Mouse (Mus musculus) thymus, adult 2 months (tissue): ENCODE results near the gene Agmo.

ENCODE experiments used
- CTCF ChIP-seq: fragments of 200-500 bp; IDR thresholded peaks from 2 replicates; pipeline ENCODE4 v1.5.1; 2012; ENCODE audit warnings: mild to moderate bottlenecking, control low read depth, low read length, moderate library complexity, borderline replicate concordance; ENCODE audit not compliant: control insufficient read depth, poor library complexity, insufficient read depth; ENCODE audit errors: extremely low read depth
- POLR2A ChIP-seq: fragments of 200-500 bp; IDR thresholded peaks from 2 replicates; pipeline ENCODE4 v1.6.1; 2012; ENCODE audit warnings: mild to moderate bottlenecking, low read length, control low read depth, moderate library complexity; ENCODE audit not compliant: control insufficient read depth, poor library complexity, insufficient read depth; ENCODE audit errors: extremely low read depth

GRCm38 (mm10) chr12:37273964-37274657 lies 32.7 kb downstream of the Agmo start:
- no peak for TF ChIP-seq POLR2A
- TF ChIP-seq CTCF, result no peak
